Mouse (Mus musculus) G1E (cell line): ENCODE measurements around the gene Gng12.

Experiments used
- CTCF ChIP-seq: IDR thresholded peaks from 2 replicates; pipeline ENCODE4 v1.5.1; 2012; ENCODE audit warnings: low read depth, low read length, inconsistent platforms, mixed read lengths
- GATA1 ChIP-seq: IDR thresholded peaks from 2 replicates; pipeline ENCODE4 v1.6.1; 2012; ENCODE audit warnings: borderline replicate concordance, low read length, inconsistent platforms, mixed read lengths
- POLR2AphosphoS5 ChIP-seq: IDR thresholded peaks from 2 replicates; pipeline ENCODE4 v1.6.1; 2012; ENCODE audit warnings: low read depth, low read length, inconsistent platforms; ENCODE audit not compliant: insufficient replicate concordance

GRCm38 (mm10) chr6:66981864-66982263 is 85.7 kb downstream of the Gng12 start:
- TF ChIP-seq CTCF (no peak), GATA1 (no peak), POLR2AphosphoS5 (no peak)
